Mouse (Mus musculus) cortical plate, adult 2 months (tissue): Measurements from ENCODE around the gene Obscn. TPM values are rescaled to one million over a fixed set of nuclear protein-coding genes. Genes with fewer than 3 reads are reported as not detected.
A peak's percentile ranks its signal among the peaks of the same experiment; 100 is the strongest.

Source experiments
- H3K27ac ChIP-seq: fragments of 200-500 bp; 2 replicates; pipeline ENCODE4 v1.5.1; 2012; ENCODE audit warnings: low read length, control low read depth, inconsistent platforms; ENCODE audit not compliant: insufficient read depth
- H3K4me1 ChIP-seq: fragments of 200-500 bp; 2 replicates; pipeline ENCODE4 v1.6.1; 2011; ENCODE audit warnings: low read length; ENCODE audit not compliant: control insufficient read depth, insufficient read depth
- H3K4me3 ChIP-seq: fragments of 200-500 bp; 2 replicates; pipeline ENCODE4 v1.5.1; 2011; ENCODE audit warnings: mild to moderate bottlenecking, low read length, control low read depth; ENCODE audit not compliant: insufficient read depth
- CTCF ChIP-seq: fragments of 200-500 bp; IDR thresholded peaks from 2 replicates; pipeline ENCODE4 v1.5.1; 2011; ENCODE audit warnings: mild to moderate bottlenecking, control low read depth, low read length; ENCODE audit not compliant: insufficient read depth; ENCODE audit errors: extremely low read depth
- POLR2A ChIP-seq: fragments of 200-500 bp; IDR thresholded peaks from 2 replicates; pipeline ENCODE4 v1.6.1; 2011; ENCODE audit warnings: mild to moderate bottlenecking, low read length, control low read depth; ENCODE audit not compliant: insufficient read depth; ENCODE audit errors: extremely low read depth
- polyA plus RNA-seq: library from polyadenylated mRNA; depleted of rRNA; stranded (reverse); fragments of >200 nt; gene quantifications from 2 replicates; pipeline ENCODE4 v1.2.3, GENCODE M21; 2012; rRNA removed

Obscn gene
- polyA plus RNA-seq, 1 experiment: 2.2 TPM

DNA sequence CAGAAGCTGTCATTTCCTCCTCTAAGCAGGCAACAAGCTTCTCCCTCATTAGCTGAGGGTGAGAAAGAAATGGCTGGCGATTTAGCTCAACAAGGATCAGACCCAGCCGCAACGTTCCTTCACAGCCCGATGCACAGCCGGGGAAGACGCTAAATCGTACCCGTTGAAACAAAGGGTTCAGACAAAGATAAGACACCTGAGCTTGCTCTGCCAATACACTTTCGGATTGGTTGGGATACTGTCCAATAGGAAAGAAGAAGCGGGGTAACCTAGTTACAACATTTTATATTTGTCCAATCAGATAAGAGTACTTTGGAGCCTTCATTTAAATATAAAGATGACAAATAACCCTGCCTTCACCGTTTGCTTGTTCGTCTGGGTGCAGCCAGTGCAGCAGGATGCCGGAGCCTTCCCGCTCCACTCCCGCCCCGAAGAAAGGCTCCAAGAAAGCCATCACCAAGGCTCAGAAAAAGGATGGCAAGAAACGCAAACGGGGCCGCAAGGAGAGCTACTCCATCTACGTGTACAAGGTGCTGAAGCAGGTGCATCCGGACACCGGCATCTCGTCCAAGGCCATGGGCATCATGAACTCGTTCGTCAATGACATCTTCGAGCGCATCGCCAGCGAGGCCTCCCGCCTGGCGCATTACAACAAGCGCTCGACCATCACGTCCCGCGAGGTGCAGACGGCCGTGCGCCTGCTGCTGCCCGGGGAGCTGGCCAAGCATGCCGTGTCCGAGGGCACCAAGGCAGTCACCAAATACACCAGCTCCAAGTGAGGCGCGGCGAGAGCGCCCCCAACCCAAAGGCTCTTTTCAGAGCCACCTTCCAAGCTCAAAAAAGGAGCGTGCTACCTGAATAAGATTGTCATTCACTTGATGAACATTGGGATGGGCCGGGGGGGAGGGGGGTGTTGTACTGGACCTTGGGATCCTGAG, 187.4 kb downstream of the Obscn start, which contains the start of gene Hist3h2ba:
Gene Hist3h2ba (plus strand): TSS at position 379 of the 938 bp plus-strand sequence.
- peak; percentile 99 for TF ChIP-seq POLR2A
- TF ChIP-seq CTCF: no peak
- no peaks in the 10 kb centered on the region for H3K4me1 ChIP-seq
- peak within 1 kb of the TSS; percentile 81 for H3K4me3 ChIP-seq
- peak within 1 kb of the TSS; percentile 93 for H3K27ac ChIP-seq

DNA sequence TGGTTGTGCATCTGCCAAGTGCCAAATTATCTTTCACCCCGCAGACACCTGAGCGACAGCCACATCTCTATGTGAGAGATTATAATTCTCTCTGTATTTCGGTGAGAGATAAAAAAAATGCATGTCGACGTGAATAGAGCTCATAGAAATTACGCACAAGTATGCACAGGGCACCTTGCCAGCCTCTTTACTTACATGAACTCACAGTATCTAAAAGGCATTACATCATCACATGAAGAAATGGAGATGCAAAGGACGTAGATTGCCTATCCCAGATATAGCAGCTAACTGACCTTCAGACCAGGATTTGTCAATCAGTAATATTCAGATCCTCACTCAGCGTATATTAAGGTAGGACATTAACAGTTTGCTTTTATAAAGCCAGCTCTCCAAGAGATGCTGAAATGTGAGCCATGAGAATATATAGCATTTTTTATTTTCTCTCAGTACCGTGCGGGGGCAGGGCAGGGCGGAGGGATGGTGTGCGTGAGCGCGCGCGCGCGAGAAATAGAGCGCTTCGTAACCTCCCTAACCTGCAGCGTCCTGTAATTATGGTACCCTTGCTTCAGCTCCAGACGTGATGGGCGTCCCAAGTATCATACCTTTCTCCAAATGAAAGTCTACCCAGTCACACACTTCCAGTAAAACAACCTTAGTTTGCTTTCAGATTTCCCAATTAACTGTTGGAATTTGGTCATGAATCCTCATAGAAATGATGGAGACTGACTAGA, 188.2 kb downstream of the Obscn start:
- Histone ChIP-seq H3K27ac (peak overlapping the region; percentile 61), H3K4me1 (no peaks in the 10 kb centered on the region), H3K4me3 (peak overlapping the region; percentile 81)
- TF ChIP-seq CTCF (no peak), POLR2A (peak; percentile 38; the same call in 1 of the 2 replicates)

DNA sequence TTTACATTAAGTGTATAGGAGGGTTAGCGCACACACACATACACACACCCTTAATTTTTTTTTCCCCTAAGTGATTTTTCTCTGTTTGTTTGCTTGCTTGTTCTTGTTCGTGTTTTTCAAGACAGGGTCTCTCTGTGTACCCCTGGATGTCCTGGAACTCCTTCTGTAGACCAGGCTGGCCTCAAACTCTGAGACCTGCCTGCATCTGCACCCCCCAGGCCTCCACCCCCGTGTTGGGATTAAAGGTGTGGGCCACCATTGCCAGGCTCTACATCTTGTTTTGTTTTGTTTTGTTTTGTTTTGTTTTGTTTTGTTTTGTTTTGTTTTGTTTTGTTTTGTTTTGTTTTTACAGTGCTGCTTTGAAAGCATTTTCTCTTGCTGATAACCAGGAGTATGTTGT, 188.9 kb downstream of the Obscn start:
- no peak overlapping the region; the same call in 1 of the 2 replicates for H3K4me3 ChIP-seq
- TF ChIP-seq POLR2A: no peak
- no peak for TF ChIP-seq CTCF
- H3K4me1 ChIP-seq: no peaks in the 10 kb centered on the region
- 0 out of 2 replicates have a peak overlapping the region, but pooled peaks have one; percentile 61 for H3K27ac ChIP-seq

Other genes starting within 250 kb of the Obscn start
- gene Zfp39, start 232.2 kb downstream of the Obscn start, polyA plus RNA-seq: 5.6 and 6.0 TPM in 2 replicates
- not detected in 2 replicates for gene Btnl10, start 218.5 kb downstream of the Obscn start, polyA plus RNA-seq
- gene Rnf187, start 197.5 kb downstream of the Obscn start, polyA plus RNA-seq: 567 and 588 TPM in 2 replicates
- gene Hist3h2ba, start 187.5 kb downstream of the Obscn start, polyA plus RNA-seq: 101 and 112 TPM in 2 replicates
- 40.1 and 42.8 TPM in 2 replicates for gene Hist3h2a, start 181.7 kb downstream of the Obscn start, polyA plus RNA-seq
- gene Trim17, start 181.7 kb downstream of the Obscn start, polyA plus RNA-seq: 6.6 and 7.4 TPM in 2 replicates
- 25.9 and 26.7 TPM in 2 replicates for gene Trim11, start 158.3 kb downstream of the Obscn start, polyA plus RNA-seq
- 5.0 and 6.2 TPM in 2 replicates for gene Iba57, start 27.3 kb upstream of the Obscn start, polyA plus RNA-seq
- gene Gjc2, start 46.8 kb upstream of the Obscn start, polyA plus RNA-seq: 24.8 and 32.3 TPM in 2 replicates
- gene Guk1, start 55.8 kb upstream of the Obscn start, polyA plus RNA-seq: 278 and 287 TPM in 2 replicates
- 53.6 and 57.1 TPM in 2 replicates for gene Mrpl55, start 66.1 kb upstream of the Obscn start, polyA plus RNA-seq
- gene 2310033P09Rik, start 71.9 kb upstream of the Obscn start, polyA plus RNA-seq: 29.5 and 31.0 TPM in 2 replicates
- gene Arf1, start 91.9 kb upstream of the Obscn start, polyA plus RNA-seq: 569 and 571 TPM in 2 replicates
- gene Wnt3a, start 154.3 kb upstream of the Obscn start, polyA plus RNA-seq: 0.06 TPM in 1 of 2 replicates, not detected in the other
- 15.9 and 18.5 TPM in 2 replicates for gene Wnt9a, start 170.5 kb upstream of the Obscn start, polyA plus RNA-seq
- gene Prss38, start 239.3 kb upstream of the Obscn start, polyA plus RNA-seq: 0.23 and 0.31 TPM in 2 replicates